Mouse (Mus musculus): Measurements from ENCODE around the gene Tomm70a. TPM values are rescaled to one million over a fixed set of nuclear protein-coding genes. Genes with fewer than 3 reads are reported as not detected.

The Tomm70a gene
- polyA plus RNA-seq (2021), result 49.4 TPM

DNA sequence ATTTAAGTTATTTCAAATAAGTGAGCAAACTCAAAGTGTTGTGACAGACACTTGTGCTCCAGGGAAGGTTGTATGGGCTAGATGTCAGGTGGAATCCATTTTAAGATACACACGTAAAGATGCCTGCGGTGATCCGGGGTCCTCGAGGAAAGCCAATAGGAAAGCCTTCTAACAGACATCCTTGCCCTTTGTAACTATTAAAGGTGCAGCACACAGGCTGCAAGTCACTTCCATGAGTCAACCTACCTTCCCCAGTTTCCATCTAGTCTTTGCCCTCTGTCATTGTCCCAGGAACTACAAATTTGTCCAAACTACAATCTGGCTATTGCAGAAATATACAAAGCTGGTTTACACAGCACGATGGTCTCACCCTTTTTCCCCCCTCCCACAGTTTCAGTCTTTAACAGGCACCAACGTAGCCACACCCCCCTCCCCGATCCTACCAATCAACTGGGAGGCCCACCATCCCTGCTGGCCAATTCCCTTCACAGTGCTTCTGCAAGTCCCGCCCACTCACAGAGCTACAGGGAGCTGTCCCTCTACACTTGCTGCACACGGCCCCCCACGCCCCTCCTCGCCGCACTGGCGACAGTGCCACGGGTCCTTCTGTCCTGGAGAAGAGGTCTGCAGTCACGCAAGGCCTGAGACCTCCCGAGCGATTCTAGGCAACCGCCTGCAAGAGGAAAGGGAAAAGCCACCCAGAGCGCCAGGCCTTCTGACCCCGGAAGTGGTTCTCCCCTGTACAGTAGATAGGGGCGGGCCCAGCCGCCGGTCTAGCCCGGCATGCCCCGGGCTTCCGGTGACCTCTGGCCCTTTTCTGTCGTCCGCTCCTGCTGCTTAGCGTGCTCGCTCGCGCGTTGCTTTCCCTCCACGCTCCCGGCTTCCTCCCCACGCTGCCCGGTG, at the start of gene Tomm70a:
Gene Tomm70a (plus strand): TSS at position 791 of the 903 bp plus-strand sequence.
- H3K27me3 ChIP-seq, result peaks cover 13% of the 10 kb centered on the region
- TF ChIP-seq CTCF (IDR thresholded peaks at IDR 0.05), result no peak
- POLR2A ChIA-PET, result interaction anchor here (1.2 kb wide), 1 partner anchor 41 kb away, joined by 3 read pairs; no protein-coding TSS in a partner anchor
- CTCF ChIA-PET, result interaction anchor here (1.3 kb wide), 1 partner anchor 46 kb away, joined by 4 read pairs; the partner anchor contains the start of gene Nit2
- peak; percentile 99 for ATAC-seq
- in situ Hi-C loops (cut with MboI; ENCODE audit: low pct_unique_long_range_greater_than_20kb), result loop anchor here (5.0 to 10.0 kb wide), 2 partner anchors 46 to 474 kb away; partner anchors contain the start of gene Nit2
- DNase-seq (ENCODE audit: low read depth, low spot score), result peak; percentile 62

GRCm38 (mm10) chr16:57075986-57076385, 45.5 kb upstream of the Tomm70a start:
- POLR2A ChIA-PET, result no interaction called here
- TF ChIP-seq CTCF (IDR thresholded peaks at IDR 0.05), result no peak
- DNase-seq (ENCODE audit: low read depth, low spot score) (no peak), ATAC-seq (no peak)
- in situ Hi-C loops (cut with MboI; ENCODE audit: low pct_unique_long_range_greater_than_20kb), result no loop called here
- H3K27me3 ChIP-seq, result peaks cover 51% of the 10 kb centered on the region
- CTCF ChIA-PET, result no interaction called here

GRCm38 (mm10) chr16:57079577-57079976, 41.9 kb upstream of the Tomm70a start:
- ChIA-PET CTCF (interaction anchor here (0.8 kb wide), 1 partner anchor 58 kb away, joined by 3 read pairs; no protein-coding TSS in a partner anchor), POLR2A (no interaction called here)
- no peak for DNase-seq (ENCODE audit: low read depth, low spot score)
- ATAC-seq, result no peak
- in situ Hi-C loops (cut with MboI; ENCODE audit: low pct_unique_long_range_greater_than_20kb), result no loop called here
- peaks cover 36% of the 10 kb centered on the region for H3K27me3 ChIP-seq
- no peak for TF ChIP-seq CTCF (IDR thresholded peaks at IDR 0.05)

- ChIA-PET CTCF (no interaction called here), POLR2A (no interaction called here)
- ATAC-seq (peak; percentile 47), DNase-seq (ENCODE audit: low read depth, low spot score) (no peak)
- in situ Hi-C loops (cut with MboI; ENCODE audit: low pct_unique_long_range_greater_than_20kb), result no loop called here
- peak; percentile 73 for TF ChIP-seq CTCF (IDR thresholded peaks at IDR 0.05)
- H3K27me3 ChIP-seq, result peaks cover 25% of the 10 kb centered on the region
These were observed 29.0 kb upstream of the Tomm70a start for GRCm38 (mm10) chr16:57092460-57092859.

DNA sequence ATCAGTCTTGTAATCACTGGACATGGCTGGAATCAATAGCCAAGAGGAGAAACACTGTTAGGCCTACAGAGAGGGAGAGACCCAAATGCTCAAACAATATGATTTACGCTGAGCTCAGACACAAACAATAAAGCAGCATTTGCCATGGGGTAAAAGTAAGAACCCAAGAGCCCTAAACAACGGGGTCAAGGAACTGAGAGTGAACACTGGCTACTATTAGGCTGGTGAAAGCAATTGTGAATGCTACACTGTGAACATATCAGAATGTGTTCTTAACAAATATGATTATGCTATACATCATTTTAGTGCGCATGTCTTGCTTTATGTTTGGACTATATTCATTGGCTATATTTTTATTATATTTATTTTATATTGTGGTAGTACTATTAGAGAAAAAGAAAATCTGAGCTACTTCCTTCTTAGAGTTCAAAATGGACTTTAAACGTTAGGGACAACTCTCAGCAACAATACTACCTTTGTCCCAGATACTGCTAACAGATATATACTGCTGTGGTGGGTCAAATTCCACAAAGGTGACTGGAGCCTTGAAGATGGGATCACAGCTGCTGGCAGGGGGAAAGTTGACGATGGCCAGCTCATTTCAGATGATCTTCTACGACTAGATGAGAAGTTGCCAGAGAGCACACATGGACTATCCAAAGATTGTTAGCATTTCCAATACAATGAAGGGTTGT, 28.4 kb upstream of the Tomm70a start:
- TF ChIP-seq CTCF (IDR thresholded peaks at IDR 0.05), result no peak
- DNase-seq (ENCODE audit: low read depth, low spot score), result no peak
- H3K27me3 ChIP-seq, result peaks cover 30% of the 10 kb centered on the region
- ATAC-seq, result no peak
- CTCF ChIA-PET, result interaction anchor here (0.8 to 1.2 kb wide), 2 partner anchors 12 to 322 kb away, joined by 3 to 4 read pairs; no protein-coding TSS in a partner anchor
- POLR2A ChIA-PET, result no interaction called here
- in situ Hi-C loops (cut with MboI; ENCODE audit: low pct_unique_long_range_greater_than_20kb), result no loop called here

DNA sequence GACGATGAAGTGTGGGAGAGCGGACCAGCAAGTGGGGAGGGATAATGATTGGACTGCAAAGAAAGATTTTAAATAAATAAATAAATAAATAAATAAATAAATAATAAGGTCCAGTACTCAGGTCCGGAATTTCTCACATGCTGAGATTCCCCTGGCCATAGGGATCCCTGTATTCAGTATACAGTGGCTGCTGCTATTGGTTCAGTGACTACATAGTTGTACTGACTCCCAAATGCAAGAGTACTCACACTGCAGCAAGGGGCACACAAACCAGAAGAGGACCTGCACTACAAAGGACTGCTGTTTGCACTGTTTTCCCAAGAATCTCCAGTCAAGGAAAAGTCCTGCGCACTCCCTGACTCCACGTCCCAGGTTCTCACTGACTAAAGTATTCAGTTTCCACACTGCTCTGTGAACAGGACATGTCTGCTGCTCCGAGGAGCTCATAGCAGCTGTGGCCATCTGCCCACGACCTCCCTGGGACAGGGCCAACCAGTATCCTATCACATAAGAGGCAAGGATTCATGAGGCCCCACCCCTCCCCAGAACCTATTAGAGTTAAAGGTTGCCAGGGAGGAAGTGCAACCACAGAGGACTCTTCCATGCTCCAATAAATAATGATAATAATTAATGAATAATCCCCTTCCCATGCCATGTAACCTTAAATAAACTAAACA, 22.9 kb upstream of the Tomm70a start:
- no peak for ATAC-seq
- POLR2A ChIA-PET, result no interaction called here
- in situ Hi-C loops (cut with MboI; ENCODE audit: low pct_unique_long_range_greater_than_20kb), result no loop called here
- CTCF ChIA-PET, result interaction anchor here (0.6 kb wide), 1 partner anchor 10 kb away, joined by 3 read pairs; no protein-coding TSS in a partner anchor
- no peak for TF ChIP-seq CTCF (IDR thresholded peaks at IDR 0.05)
- no peak for DNase-seq (ENCODE audit: low read depth, low spot score)
- H3K27me3 ChIP-seq, result peaks cover 37% of the 10 kb centered on the region

DNA sequence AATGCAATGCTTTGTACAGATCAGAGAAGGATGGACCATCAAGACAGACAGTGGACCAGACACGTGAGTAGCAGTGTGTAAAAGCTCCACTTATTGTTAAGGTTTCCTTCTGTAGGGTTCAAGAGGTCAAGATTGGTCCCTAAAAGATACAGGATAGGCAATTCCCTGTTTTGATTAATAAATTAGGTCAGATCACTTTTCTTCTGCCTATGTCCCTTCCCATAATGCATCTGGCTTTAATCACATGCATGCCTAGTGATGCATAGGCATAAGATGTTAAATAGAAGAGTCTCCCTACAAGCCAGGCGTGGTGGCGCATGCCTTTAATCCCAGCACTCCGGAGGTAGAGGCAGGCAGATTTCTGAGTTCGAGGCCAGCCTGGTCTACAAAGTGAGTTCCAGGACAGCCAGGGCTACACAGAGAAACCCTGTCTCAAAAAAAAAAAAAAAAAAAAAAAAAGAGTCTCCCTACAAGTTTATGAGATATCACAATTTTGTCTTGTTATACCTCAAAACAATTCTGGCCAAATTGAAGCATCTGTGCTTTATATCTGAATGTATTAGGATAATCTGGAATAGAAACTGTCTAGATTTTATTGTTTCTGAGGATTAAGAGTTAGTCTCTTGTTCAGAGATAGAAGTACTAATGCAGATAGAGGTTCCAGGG, 21.8 kb upstream of the Tomm70a start:
- H3K27me3 ChIP-seq, result peaks cover 40% of the 10 kb centered on the region
- DNase-seq (ENCODE audit: low read depth, low spot score) (no peak), ATAC-seq (no peak)
- POLR2A ChIA-PET, result no interaction called here
- CTCF ChIA-PET, result interaction anchor here (0.6 kb wide), 1 partner anchor 9 kb away, joined by 3 read pairs; no protein-coding TSS in a partner anchor
- TF ChIP-seq CTCF (IDR thresholded peaks at IDR 0.05), result no peak
- in situ Hi-C loops (cut with MboI; ENCODE audit: low pct_unique_long_range_greater_than_20kb), result loop anchor here (10.0 kb wide), 1 partner anchor 325 kb away; no protein-coding TSS in a partner anchor

- in situ Hi-C loops (cut with MboI; ENCODE audit: low pct_unique_long_range_greater_than_20kb), result loop anchor here (10.0 kb wide), 1 partner anchor 326 kb away; no protein-coding TSS in a partner anchor
- no peak for TF ChIP-seq CTCF (IDR thresholded peaks at IDR 0.05)
- H3K27me3 ChIP-seq, result peaks cover 40% of the 10 kb centered on the region
- no peak for ATAC-seq
- ChIA-PET CTCF (no interaction called here), POLR2A (no interaction called here)
- DNase-seq (ENCODE audit: low read depth, low spot score), result no peak
These were observed 20.3 kb upstream of the Tomm70a start for GRCm38 (mm10) chr16:57101174-57101573.

GRCm38 (mm10) chr16:57106185-57106960, 15.1 kb upstream of the Tomm70a start:
- in situ Hi-C loops (cut with MboI; ENCODE audit: low pct_unique_long_range_greater_than_20kb), result loop anchor here (10.0 kb wide), 1 partner anchor 332 kb away; no protein-coding TSS in a partner anchor
- ATAC-seq (no peak), DNase-seq (ENCODE audit: low read depth, low spot score) (no peak)
- TF ChIP-seq CTCF (IDR thresholded peaks at IDR 0.05), result no peak
- POLR2A ChIA-PET, result interaction anchor here (0.6 kb wide), 1 partner anchor 118 kb away, joined by 3 read pairs; no protein-coding TSS in a partner anchor
- CTCF ChIA-PET, result interaction anchor here (1.1 kb wide), 1 partner anchor 8 kb away, joined by 4 read pairs; no protein-coding TSS in a partner anchor
- peaks cover 58% of the 10 kb centered on the region for H3K27me3 ChIP-seq
